Mouse (Mus musculus): Measurements from ENCODE around the gene B3gnt2.

Gene B3gnt2

DNA sequence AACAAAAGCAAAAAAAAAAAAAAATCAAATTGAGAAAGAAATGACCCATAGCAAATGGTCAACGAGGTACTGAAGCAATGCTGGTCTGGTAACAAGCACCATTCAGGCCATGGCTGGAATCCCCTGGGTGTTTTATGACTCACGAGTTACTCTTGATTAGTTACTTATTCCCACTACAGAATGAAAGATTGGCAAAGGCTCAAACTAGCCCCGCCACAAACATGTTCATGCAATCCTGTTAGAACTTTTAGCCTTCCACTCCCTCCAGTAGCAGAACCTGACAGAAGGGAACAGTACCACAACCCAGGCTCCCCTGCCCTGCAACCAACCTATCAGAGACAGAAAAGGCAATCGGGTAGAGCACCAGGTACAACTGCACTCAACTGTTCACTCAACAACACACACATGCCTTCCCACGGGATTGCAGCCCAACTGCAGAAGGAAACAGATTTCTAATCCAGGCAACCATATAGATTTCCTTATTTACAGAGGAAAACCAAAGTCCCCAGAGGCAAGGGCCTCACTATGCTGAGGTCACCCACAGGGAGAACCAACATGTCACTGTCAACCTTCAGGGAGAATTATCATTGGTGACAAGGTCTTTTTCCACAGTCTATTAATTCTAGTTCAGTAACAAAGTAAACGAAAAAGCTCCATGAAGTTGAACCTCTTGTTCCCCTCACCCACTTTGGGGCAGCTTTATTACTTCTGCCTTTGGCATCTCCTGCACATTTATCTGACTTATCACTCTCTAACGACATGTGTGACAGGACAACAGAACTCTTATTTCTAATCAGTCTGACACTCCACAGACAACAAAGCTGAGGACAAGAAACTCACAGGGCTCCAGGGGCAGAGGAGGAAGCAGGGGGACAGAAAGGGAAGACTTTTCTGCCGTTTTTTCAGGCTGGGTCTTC lies 12.8 kb downstream of the B3gnt2 start:
- DNase-seq (ENCODE audit: low spot score): peak; percentile 50

DNA sequence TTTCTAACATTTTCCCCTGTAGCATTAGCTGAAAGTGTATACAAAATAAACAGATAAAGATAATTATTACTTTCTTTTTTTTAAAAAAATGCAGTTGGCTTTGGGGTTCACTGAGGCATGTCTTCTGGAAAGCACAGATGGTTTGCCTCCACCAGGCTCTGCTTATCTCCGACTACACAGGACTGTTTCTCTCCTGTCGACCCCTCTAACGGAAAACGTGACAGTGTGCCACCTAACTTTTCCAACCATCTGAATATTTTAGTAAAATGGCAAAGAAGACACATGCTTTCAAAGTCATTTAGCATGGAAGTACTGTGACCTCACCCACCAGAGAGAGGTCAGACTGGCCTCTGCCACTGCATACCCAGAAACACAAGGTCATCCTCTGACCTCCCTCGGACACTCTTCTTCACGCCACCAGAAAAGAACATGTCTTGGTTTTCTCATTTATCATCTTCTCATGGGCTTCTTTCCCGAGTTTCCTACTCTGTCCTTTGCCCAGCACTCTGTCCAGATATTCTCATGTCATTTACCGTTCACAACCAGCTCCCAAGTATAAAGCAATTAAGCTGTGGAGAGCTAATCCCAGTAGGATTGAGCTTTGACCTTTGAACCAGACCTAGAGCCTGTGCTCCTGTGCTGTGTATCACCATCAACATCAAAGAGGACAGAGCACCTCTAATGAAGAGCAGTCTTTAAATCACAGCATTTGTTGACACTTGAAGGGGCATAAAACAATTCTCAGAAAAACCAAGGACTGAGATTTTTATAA lies 13.6 kb downstream of the B3gnt2 start:
- no peak for DNase-seq (ENCODE audit: low spot score)

DNA sequence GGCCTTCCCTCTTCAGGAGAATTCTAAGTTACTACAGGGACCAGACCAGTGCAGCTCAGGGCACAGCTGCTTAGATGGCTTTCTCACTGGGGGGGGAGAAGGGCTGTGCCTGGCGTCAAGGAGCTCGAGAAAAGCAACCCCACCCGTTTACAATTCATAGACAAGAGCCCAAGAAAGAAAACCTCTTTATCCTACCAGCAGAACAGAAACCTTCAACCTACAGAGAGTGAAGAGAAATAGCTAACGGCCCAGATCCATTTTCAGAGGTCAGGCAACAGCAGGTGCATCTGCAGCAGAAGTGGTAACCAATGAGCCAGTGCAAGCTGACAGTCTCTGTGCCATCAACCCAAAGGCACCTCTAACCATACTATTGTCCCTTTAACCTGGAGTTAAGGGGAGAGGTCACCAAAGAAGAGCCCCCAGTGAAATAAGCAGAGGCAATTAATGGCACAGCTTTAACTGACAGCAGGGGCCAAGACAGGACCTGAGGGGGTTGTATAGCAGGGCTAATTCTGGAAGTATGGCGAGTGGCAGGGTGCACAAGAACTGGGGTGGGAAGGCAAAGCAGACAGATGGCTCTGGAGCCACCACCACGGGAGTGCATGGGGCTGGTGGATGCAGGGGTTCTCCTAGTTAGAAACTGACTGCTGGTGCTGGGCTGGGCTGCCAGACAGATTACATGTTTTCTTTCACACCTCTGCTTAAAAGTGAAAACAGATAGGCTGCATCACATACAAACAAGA lies 14.5 kb downstream of the B3gnt2 start:
- DNase-seq (ENCODE audit: low spot score): no peak

DNA sequence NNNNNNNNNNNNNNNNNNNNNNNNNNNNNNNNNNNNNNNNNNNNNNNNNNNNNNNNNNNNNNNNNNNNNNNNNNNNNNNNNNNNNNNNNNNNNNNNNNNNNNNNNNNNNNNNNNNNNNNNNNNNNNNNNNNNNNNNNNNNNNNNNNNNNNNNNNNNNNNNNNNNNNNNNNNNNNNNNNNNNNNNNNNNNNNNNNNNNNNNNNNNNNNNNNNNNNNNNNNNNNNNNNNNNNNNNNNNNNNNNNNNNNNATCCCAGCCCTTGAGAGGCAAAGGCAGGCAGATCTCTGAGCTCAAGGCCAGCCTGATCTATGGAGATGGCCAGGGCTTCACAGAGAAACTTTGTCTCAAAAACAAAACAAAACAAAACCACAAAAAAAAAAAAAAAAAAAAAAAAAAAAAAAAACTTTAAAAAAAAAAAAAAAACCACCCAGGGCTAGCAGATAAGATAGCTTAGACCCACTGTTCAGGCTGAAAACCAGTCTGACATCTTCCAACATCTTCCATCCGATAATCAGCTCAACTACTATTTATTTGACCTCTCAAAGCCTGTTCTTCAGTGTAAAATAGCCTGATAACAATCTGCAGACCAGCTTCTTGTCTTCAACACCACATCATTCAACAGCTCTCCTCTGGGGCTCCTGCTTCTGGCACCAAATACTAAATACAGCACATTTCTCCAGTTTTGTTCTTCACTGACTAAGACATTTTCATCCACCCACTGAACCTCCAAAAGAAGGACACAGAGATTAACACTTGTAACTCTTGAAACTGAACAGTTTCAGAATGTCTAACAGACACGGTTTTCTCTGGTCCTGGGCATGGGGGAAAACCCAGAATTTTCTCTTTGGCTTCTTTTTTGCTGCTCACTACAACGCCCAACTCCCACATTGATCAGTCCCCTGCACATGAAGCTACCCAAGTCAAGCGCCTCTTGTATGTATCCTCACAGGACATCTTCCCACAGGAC lies 15.7 kb downstream of the B3gnt2 start:
- DNase-seq (ENCODE audit: low spot score): no peak

DNA sequence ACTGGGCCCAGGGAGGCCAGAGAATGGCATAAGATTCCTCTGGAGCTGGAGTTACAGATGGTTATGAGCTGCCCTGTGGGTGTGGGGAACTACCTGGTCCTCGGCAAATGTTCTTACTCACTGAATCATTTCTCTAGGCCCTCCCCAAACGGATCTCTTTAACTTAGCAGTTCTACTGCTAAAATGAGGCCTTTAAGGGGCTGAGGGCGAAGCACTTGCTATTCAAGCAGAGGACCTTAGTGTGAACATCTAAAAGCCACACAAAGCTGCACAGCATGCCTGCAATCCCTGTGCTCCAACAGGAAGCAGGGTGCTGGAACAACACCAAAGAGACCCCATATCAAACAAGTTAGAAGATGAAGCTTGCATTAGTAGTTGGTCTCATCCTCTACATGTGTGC lies 21.3 kb downstream of the B3gnt2 start:
- no peak for DNase-seq (ENCODE audit: low spot score)

DNA sequence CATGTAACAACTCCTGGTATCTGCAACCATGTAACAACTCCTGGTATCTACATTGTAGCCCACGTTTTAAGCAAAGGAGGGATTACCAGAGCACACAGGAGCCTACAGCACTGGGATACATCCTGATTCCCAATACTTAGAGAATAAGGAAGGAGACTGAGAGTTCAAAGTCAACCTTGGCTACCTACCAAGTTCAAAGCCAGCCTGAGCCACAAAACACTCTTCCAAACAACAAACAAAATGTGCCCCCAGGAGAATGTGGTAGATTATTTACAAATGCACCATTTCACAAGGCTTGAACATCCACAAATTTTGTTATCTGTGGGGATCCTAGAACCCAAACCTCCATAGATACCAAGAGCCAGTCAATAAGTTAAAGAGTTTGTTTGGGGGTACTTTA lies 22.4 kb downstream of the B3gnt2 start:
- DNase-seq (ENCODE audit: low spot score): no peak

DNA sequence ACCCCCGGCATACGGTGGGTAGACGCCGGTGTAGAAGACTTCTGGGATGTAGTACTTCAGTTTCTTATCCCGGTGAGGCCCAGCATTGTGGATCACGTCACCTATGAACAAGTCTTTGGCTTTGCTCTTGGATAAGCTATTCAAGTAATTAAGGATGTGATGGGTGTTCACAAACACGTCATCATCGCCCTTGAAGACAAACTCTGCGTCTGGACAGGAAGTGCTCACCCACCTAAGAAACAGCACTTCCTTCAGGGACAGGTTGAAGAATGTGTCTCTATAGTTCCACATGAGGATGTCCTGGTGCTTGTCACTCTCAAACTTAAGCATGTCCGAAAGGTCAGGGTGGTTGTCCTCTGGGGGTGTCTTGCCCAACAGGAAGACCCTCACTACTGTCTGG lies 24.5 kb downstream of the B3gnt2 start:
- no peak for DNase-seq (ENCODE audit: low spot score)

DNA sequence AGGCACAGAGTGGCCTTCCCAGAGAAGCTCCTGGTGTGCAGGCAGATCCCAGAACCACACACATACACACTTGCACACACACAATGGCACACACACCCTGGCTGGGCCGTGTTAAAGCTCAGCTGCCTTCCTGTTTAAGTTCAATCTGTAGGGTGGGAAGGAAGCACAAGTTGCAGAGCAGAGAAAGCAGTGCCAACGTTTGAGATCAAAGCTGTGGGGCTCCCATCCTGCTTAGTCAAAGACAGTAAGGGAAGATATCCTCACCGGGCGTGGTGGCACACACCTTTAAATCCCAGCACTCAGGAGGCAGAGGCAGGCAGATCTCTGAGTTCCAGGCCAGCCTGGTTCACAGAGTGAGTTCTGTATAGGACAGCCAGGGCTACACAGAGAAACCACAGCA lies 28.2 kb downstream of the B3gnt2 start:
- DNase-seq (ENCODE audit: low spot score): no peak

DNA sequence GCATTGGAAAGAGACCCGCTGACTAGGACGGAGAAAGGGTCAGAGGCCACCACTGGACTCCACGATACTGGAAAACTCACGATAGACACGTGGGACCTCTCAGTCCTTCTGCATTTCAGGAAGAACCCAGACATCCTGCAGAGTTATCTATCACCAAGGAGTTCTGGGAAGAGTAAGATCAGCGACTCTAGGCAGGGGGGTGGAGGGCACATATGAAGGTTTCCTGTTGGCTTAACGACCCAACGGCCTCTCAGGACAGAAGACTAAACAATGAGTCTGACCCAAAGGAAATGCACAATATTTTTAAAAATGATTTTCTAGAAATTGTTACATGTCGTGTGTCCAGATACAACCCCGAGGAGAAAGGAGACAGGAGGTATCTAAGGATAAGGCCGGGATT lies 28.8 kb downstream of the B3gnt2 start:
- no peak for DNase-seq (ENCODE audit: low spot score)

DNA sequence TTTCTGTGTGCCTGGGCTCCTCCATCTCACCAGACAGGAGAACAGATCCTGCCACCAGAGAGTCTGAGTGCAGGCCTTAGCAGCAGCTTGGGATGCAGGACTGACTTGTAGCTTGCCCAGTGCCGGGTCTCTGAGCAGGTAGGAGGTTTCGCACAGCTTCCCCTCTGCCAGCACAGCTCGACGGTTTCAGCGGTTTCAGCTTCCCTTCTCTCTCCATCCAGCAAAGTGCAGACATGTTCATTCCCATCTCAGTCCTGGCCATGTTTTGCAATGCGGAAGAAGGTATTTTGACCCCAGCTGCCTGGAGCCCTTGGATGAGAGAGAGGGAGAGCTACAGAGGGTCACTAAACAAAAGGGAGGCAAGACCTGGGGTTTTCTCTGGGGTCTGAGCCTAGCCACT lies 30.1 kb downstream of the B3gnt2 start:
- no peak for DNase-seq (ENCODE audit: low spot score)

DNA sequence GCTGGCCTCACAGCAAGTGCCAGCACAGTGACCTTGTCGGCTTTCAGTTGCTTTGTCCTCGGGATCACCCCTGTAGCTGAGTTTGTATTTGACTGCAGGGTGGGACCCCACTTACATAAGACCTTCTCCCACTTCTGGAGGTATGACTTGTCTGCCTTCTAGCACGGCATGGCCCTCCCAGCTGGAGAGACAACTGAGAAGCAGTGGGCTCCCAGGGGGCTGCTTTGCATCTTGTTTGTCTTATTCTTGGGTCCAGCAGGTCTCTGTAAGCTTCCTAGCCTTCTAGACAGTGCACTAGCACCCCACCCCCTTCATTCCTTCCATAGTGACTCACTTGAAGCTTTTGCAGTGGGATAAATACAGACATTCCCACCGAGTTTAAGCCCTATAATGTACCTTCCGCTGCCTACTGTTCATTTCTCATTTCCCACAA lies 30.6 kb downstream of the B3gnt2 start:
- peak; percentile 41 for DNase-seq (ENCODE audit: low spot score)

DNA sequence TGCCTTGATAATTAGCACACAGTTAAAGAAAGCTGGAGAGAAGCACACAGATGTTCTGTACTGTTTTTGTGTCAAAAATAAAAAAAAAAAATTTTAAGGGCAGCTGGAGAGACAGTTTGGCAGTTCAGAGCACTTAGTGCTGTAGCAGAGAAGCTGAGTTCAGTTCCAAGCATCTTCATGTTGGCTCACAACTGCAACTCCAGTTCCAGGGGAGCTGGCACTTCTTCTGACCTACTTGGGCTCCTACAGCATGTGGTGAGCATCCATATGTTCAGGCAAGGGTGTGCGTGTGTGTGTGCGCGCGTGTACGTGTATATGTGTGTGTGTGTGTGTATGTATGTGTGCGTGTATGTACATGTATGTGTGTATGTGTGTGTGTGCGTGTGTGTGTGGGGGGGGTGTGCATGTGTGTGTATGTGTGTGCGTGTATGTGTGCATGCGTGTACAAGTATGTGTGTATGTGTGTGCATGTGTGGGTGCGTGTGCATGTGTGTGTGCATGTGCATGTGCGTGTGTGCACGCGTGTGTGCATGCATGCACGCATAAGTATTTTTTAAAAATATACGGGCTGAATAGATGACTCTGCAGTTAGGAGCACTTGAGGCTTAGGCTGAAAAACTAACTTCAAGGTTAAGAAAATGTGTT lies 31.7 kb downstream of the B3gnt2 start:
- no peak for DNase-seq (ENCODE audit: low spot score)

DNA sequence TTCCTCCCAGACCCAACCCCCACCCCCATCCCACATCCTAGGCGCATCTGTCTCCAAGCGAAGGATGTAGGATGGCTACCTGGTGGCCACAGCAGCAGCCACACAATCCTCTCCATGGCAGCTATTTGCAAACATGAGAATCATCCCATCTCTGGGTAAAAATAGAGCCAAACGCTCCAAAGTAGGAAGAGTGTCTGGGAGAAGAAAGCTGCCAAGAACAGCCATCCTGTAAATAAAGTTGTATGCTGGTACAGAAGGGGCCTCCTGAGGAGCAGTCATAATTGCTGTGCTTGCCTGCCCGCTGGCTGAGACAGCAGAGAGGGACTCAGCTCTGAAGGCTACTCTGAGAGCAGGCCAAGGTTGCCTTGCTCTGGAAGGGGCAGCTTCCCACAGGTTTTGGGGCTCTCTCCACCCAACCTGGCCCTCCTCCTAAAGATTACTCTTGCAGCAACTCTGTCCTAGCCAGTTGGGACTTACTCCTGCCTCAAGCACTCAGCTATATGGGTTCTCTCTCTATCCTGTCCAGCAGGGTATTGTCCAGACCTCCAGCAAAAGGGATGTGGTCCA lies 33.2 kb downstream of the B3gnt2 start:
- no peak for DNase-seq (ENCODE audit: low spot score)

DNA sequence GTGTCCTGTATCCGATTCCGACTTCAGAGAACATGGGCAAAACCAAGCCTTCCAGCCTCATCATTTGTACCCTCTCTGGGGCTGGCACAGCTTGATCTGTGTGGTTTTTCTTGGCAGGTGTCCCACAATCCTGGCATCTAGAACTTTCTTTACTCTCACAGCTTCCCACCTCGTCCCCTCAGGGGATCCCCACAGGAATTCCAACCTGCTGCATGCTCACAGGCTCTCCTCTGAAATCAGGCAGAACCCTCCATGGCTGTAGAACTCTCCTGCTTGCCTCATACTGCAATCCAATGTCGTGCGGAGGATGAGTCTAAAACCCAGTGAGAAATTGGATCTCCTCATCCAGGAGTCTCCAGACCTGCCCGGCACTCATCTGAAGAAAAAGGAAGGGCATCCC lies 34.1 kb downstream of the B3gnt2 start:
- no peak for DNase-seq (ENCODE audit: low spot score)

DNA sequence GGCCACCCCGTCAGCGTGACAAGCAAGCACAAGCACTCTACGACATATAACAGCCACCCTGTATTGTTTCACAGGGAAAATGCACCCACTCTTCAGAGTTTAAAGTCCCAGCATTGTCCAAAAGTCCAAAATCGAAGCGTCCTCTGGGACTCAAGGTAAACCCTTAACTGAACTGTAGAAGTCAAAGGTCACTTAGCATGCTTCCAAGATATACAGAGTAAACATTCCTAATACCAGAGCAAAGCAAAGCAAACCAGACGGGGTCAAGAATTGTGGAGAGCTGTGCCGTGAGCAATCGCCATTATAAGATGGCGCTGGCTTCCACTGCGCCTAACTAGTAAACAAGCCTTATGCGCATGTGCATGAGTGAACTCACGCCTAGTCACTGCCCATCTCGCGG lies 34.7 kb downstream of the B3gnt2 start:
- no peak for DNase-seq (ENCODE audit: low spot score)

DNA sequence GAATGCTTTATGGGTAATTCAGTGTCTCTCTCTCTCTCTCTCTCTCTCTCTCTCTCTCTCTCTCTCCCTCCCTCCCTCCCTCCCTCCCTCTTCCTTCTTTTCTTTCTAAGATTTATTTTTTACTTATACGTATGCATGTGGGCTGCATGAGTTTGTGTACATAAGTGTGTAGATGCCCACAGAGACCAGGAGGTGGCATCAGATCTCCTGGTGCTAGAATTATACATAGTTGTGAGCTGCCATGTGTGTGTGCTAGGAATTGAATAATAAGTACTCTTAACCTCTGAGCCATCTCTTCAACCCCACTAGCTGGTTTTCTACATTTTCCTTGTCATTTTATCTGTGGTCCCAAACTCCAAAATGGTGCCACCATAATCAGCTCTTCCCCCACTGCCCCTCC lies 35.2 kb downstream of the B3gnt2 start:
- no peak for DNase-seq (ENCODE audit: low spot score)

DNA sequence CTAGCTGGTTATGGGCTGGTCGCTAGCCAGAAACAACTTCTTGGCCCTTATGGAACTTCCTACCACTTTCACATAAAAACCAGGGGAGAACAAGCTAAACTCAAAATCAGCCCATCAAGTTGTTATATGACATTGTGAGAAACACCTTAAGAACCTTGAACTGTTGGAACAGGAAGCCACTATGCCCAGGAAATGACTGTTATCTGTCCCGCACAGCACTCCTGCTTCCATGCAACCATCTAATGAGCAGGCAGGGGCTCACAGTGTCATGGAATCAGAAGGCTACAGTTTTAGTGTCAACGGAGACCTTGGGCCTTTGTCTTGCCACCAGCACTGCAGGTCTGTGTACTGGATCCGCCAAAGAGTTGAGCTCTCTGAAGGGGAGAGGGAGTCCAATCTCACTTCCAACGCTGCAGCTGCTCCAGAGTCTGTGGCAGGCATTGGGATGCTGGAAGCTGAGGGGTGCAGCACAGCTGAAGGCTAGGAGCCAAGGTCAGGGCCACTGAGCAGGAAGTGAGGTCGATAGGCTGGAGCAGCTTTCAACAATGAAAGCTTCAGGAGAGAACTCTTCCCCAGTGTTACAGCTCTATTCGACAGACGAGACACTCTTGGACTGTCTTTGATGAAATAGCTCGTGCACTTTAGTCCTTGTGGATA lies 36.6 kb downstream of the B3gnt2 start:
- DNase-seq (ENCODE audit: low spot score): no peak

DNA sequence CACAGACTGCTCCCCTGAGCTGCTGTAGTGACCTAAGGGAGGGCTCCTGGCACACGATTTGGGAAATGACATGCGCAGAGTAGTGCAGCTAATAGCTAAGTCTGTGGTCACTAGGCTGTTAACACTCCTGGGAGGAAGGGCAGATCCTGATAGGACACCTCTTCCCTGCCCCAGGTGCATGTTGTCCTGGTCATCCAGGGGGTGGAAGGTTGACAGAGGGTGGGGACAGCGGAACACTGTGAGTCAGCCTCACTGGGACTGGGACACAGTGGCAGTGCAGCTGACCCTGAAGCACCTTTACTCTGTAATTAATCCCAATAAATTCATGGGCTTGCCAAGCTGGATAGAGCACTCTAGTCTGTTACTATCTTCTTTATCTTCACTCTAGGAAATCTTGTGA lies 39.5 kb downstream of the B3gnt2 start:
- DNase-seq (ENCODE audit: low spot score): peak; percentile 22

DNA sequence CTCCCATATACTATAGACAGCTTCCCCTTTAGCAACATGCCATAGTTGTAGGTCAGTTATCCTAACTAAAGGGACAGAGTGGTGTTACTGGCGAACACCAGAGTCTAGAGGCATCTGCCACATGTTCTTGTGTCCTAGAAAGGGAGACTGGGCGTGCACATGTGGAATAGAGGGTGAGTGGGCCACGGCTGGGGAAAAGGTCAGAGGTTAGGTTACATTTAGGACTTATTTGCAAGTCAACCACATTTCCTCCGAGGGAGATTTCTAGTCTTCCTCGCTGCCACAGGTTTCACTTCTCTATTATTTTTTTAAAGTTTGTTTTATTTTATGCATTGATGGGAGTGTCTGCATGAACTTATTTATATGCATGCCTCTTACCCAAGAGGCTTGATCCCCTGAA lies 42.4 kb downstream of the B3gnt2 start:
- DNase-seq (ENCODE audit: low spot score): no peak

DNA sequence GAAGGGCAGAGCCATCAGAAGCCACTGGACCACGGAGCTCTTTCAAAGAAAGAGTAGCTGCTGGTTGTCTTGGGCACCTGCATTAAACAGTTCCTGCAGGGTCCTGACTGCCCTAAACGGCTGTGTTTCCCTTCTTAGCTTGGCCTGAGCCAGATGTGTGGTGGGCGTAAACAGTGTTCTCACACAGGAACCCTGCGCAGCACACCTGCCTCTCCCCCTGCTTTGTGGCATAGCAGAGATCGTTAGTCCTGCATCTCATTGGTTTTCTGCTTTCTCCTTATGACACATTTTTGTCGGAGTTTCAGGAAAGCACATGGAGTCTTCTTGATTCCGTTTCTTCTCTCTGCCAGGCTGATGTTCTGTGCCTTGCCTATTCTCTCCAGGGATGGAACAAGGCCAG lies 44.9 kb downstream of the B3gnt2 start:
- no peak for DNase-seq (ENCODE audit: low spot score)
